In genomic region chr10:81434361-81435263, GRCm38 (mm10) we compare ENCODE assay signal across 9 mouse cellular contexts. TPM values are rescaled to one million over a fixed set of nuclear protein-coding genes. Genes with fewer than 3 reads are reported as not detected.
DNase-seq lines count a peak whose midpoint lies in the region; ATAC-seq and TF ChIP-seq lines count a peak whose summit lies in the region.
"Had no signal": no experiment of that assay in that cellular context is flagged by ENCODE, and none has a peak within 500 bp of the region (broad histone marks: within the 10 kb centered on the region; RNA-seq: fewer than 3 reads in every experiment).

No protein-coding gene starts in this region.

- no peak overlapping the region for H3K4me2 ChIP-seq in neural tube, embryonic 11.5 days (ENCODE audit: low read depth)
- H3K4me2 ChIP-seq: embryonic facial prominence, embryonic 12.5 days had no signal

- peaks cover 7% of the 10 kb centered on the region for H3K27me3 ChIP-seq in neural tube, embryonic 11.5 days (ENCODE audit: control insufficient read depth, insufficient read depth, low read length)
- peaks cover 32% of the 10 kb centered on the region for H3K27me3 ChIP-seq in embryonic facial prominence, embryonic 10.5 days (replicated peaks; ENCODE audit: low read depth, poor library complexity, severe bottlenecking)
- H3K27me3 ChIP-seq in small intestine, adult 2 months (ENCODE audit: control insufficient read depth, insufficient read depth, low read length) = no peaks in the 10 kb centered on the region

- no peak overlapping the region for H3K4me3 ChIP-seq in neural tube, embryonic 11.5 days (ENCODE audit: low read depth, low read length)
- H3K4me3 ChIP-seq in embryonic facial prominence, embryonic 10.5 days = no peak overlapping the region
- H3K4me3 ChIP-seq in small intestine, adult 2 months (ENCODE audit: low read depth, low read length) = no peak overlapping the region
- H3K4me3 ChIP-seq: embryonic facial prominence, embryonic 12.5 days had no signal

- H3K9me3 ChIP-seq in neural tube, embryonic 11.5 days (ENCODE audit: control insufficient read depth, low read length) = no peaks in the 10 kb centered on the region
- H3K9me3 ChIP-seq in embryonic facial prominence, embryonic 10.5 days = no peaks in the 10 kb centered on the region
- H3K9me3 ChIP-seq: embryonic facial prominence, embryonic 12.5 days had no signal

- no peak for TF ChIP-seq CTCF in small intestine, adult 2 months (IDR thresholded peaks at IDR 0.05; ENCODE audit: extremely low read depth, insufficient read length, insufficient replicate concordance, low read depth, low read length)

- no peaks in the 10 kb centered on the region for H3K36me3 ChIP-seq in neural tube, embryonic 11.5 days (ENCODE audit: control insufficient read depth, insufficient read depth, low read length)
- no peaks in the 10 kb centered on the region for H3K36me3 ChIP-seq in embryonic facial prominence, embryonic 10.5 days (replicated peaks)
- H3K36me3 ChIP-seq in small intestine, adult 2 months (ENCODE audit: control insufficient read depth, insufficient read depth, low read length) = no peaks in the 10 kb centered on the region
- H3K36me3 ChIP-seq: embryonic facial prominence, embryonic 12.5 days had no signal

- WGBS in neural tube, embryonic 11.5 days = 66% methylated on average over 15 of the region's 15 CpGs
- WGBS in embryonic facial prominence, embryonic 10.5 days = 67% methylated on average over 15 of the region's 15 CpGs
- WGBS in small intestine, adult 2 months = 21% methylated on average over 15 of the region's 15 CpGs

- H3K27ac ChIP-seq in neural tube, embryonic 11.5 days (ENCODE audit: low read depth, low read length) = no peak overlapping the region
- no peak overlapping the region for H3K27ac ChIP-seq in embryonic facial prominence, embryonic 10.5 days (replicated peaks)
- peak overlapping the region; percentile 41 for H3K27ac ChIP-seq in small intestine, adult 2 months (ENCODE audit: insufficient read depth, low read depth, low read length)
- H3K27ac ChIP-seq: embryonic facial prominence, embryonic 12.5 days had no signal

- H3K4me1 ChIP-seq in neural tube, embryonic 11.5 days (ENCODE audit: control insufficient read depth, insufficient read depth, low read length) = peaks cover 6% of the 10 kb centered on the region; the same call in 1 of the 2 replicates
- H3K4me1 ChIP-seq in embryonic facial prominence, embryonic 10.5 days = peaks cover 37% of the 10 kb centered on the region
- peaks cover 32% of the 10 kb centered on the region for H3K4me1 ChIP-seq in small intestine, adult 2 months (ENCODE audit: control insufficient read depth, insufficient read depth, insufficient read length, low read length)

- no peak overlapping the region; the same call in 1 of the 2 replicates for H3K9ac ChIP-seq in neural tube, embryonic 11.5 days (ENCODE audit: low read length)
- H3K9ac ChIP-seq: embryonic facial prominence, embryonic 12.5 days had no signal

- DNase-seq in frontal cortex, postnatal 14 days (ENCODE audit: low spot score in 2 of 2) = peak; percentile 10 to 16
- DNase-seq in frontal cortex, adult 2 months (ENCODE audit: extremely low spot score in 1 of 2, low spot score in 1 of 2) = no peak
- DNase-seq in neural tube, embryonic 11.5 days (ENCODE audit: low spot score) = peak; percentile 12
- no peak for DNase-seq in neural tube, embryonic 10.5 days (ENCODE audit: extremely low spot score, low spot score)
- peak; percentile 9 for DNase-seq in embryonic facial prominence, embryonic 10.5 days (ENCODE audit: low spot score)
- peak; percentile 26 to 43 for DNase-seq in kidney, postnatal 4 days
- DNase-seq in adipocyte (ENCODE audit: low spot score) = no peak

- ATAC-seq in neural tube, embryonic 11.5 days (ENCODE audit: insufficient read depth, low FRiP score, low TSS enrichment) = no peak

- no peak for TF ChIP-seq POLR2A in small intestine, adult 2 months (IDR thresholded peaks at IDR 0.05; ENCODE audit: low read depth, low read length)

RNA-seq across cellular contexts. Expression of gene Nfic, which starts 20.8 kb away (rescaled TPM):
- polyA plus RNA-seq in frontal cortex, adult 2 months (2012; rRNA removed) = 39.6 and 47.7 TPM in 2 replicates
- polyA plus RNA-seq in neural tube, embryonic 11.5 days (2014; fragmentation: Nextera tagmentation; extraction: Ambion mirVana) = 16.8 TPM in 2 replicates
- 12.5 and 20.2 TPM in 2 replicates for polyA plus RNA-seq in embryonic facial prominence, embryonic 10.5 days (2016; fragmentation: Nextera tagmentation; extraction: Ambion mirVana)
- polyA plus RNA-seq in small intestine, adult 2 months (2012; rRNA removed) = 15.5 and 19.4 TPM in 2 replicates

RNA-seq across cellular contexts. Expression of gene Smim24, which starts 41.8 kb away (rescaled TPM):
- polyA plus RNA-seq in frontal cortex, adult 2 months (2012; rRNA removed) = 3.6 and 4.5 TPM in 2 replicates
- 1.9 and 3.5 TPM in 2 replicates for polyA plus RNA-seq in neural tube, embryonic 11.5 days (2014; fragmentation: Nextera tagmentation; extraction: Ambion mirVana)
- polyA plus RNA-seq in embryonic facial prominence, embryonic 10.5 days (2016; fragmentation: Nextera tagmentation; extraction: Ambion mirVana) = 2.0 and 2.8 TPM in 2 replicates
- polyA plus RNA-seq in small intestine, adult 2 months (2012; rRNA removed) = 2,702 and 6,898 TPM in 2 replicates

RNA-seq across cellular contexts. Expression of gene Gm48552, which starts 45.8 kb away (rescaled TPM):
- polyA plus RNA-seq in frontal cortex, adult 2 months (2012; rRNA removed) = 7.4 and 10.1 TPM in 2 replicates
- polyA plus RNA-seq in neural tube, embryonic 11.5 days (2014; fragmentation: Nextera tagmentation; extraction: Ambion mirVana) = 0.97 and 1.3 TPM in 2 replicates
- 1.8 and 3.1 TPM in 2 replicates for polyA plus RNA-seq in embryonic facial prominence, embryonic 10.5 days (2016; fragmentation: Nextera tagmentation; extraction: Ambion mirVana)
- 2.9 and 5.0 TPM in 2 replicates for polyA plus RNA-seq in small intestine, adult 2 months (2012; rRNA removed)

RNA-seq across cellular contexts. Expression of gene Celf5, which starts 47.9 kb away (rescaled TPM):
- polyA plus RNA-seq in frontal cortex, adult 2 months (2012; rRNA removed) = 345 and 388 TPM in 2 replicates
- 10.6 and 11.1 TPM in 2 replicates for polyA plus RNA-seq in neural tube, embryonic 11.5 days (2014; fragmentation: Nextera tagmentation; extraction: Ambion mirVana)
- 1.2 and 2.3 TPM in 2 replicates for polyA plus RNA-seq in embryonic facial prominence, embryonic 10.5 days (2016; fragmentation: Nextera tagmentation; extraction: Ambion mirVana)
- 1.1 and 3.3 TPM in 2 replicates for polyA plus RNA-seq in small intestine, adult 2 months (2012; rRNA removed)

RNA-seq across cellular contexts. Expression of gene Gm48551, which starts 50.3 kb away (rescaled TPM):
- 6.9 and 8.9 TPM in 2 replicates for polyA plus RNA-seq in frontal cortex, adult 2 months (2012; rRNA removed)
- 1.7 and 3.0 TPM in 2 replicates for polyA plus RNA-seq in neural tube, embryonic 11.5 days (2014; fragmentation: Nextera tagmentation; extraction: Ambion mirVana)
- 2.7 TPM in 2 replicates for polyA plus RNA-seq in embryonic facial prominence, embryonic 10.5 days (2016; fragmentation: Nextera tagmentation; extraction: Ambion mirVana)
- polyA plus RNA-seq in small intestine, adult 2 months (2012; rRNA removed) = 1.8 and 4.8 TPM in 2 replicates

Comparison
In these comparisons a context has a peak if more than half of its experiments do, and no peak if none do; other contexts are left out.
1. DNase-seq: peak in frontal cortex, postnatal 14 days (2 of 2), neural tube, embryonic 11.5 days (single experiment), embryonic facial prominence, embryonic 10.5 days (single experiment) and kidney, postnatal 4 days (2 of 2); none in frontal cortex, adult 2 months (0 of 2), neural tube, embryonic 10.5 days (single experiment) and adipocyte (single experiment).
2. RNA of gene Smim24, which starts 41.8 kb away (polyA plus RNA-seq): 2,702 to 6,898 TPM in small intestine, adult 2 months; 3.6 to 4.5 TPM in frontal cortex, adult 2 months, 2.0 to 2.8 TPM in embryonic facial prominence, embryonic 10.5 days and 1.9 to 3.5 TPM in neural tube, embryonic 11.5 days; every median in the first group is over 100 times any median in the second.